Mouse (Mus musculus) liver, postnatal 0 days (tissue): ENCODE measurements around the gene Unk. TPM values are rescaled to one million over a fixed set of nuclear protein-coding genes. Genes with fewer than 3 reads are reported as not detected.

Experiments used
- ATAC-seq: fragments of 200-750 bp; cut with Nextera tagmentation; 2 replicates; pipeline ENCODE4 v1.8.0; 2017; ENCODE audit warnings: mild to moderate bottlenecking, moderate library complexity
- DNase-seq: peaks from one replicate; pipeline ENCODE4 v3.0.0-alpha.2; 2016
- H3K27ac ChIP-seq: fragments of 300-500 bp; sonication (generic); 2 replicates; pipeline ENCODE4 v1.5.1; 2014; ENCODE audit warnings: antibody characterized with exemption, moderate library complexity, mild to moderate bottlenecking, low read depth
- H3K27me3 ChIP-seq: fragments of 300-500 bp; sonication (generic); 2 replicates; pipeline ENCODE4 v1.6.1; 2014; ENCODE audit warnings: low read length, control low read depth, mixed read lengths; ENCODE audit not compliant: insufficient read depth
- H3K36me3 ChIP-seq: fragments of 300-500 bp; sonication (generic); replicated peaks from 2 replicates; pipeline ENCODE4 v1.6.1; 2014; ENCODE audit warnings: mild to moderate bottlenecking, control low read depth, low read length, moderate library complexity, mixed read lengths; ENCODE audit not compliant: insufficient read depth
- H3K4me1 ChIP-seq: fragments of 300-500 bp; sonication (generic); 2 replicates; pipeline ENCODE4 v1.6.1; 2014; ENCODE audit warnings: antibody characterized with exemption, mild to moderate bottlenecking, control low read depth; ENCODE audit not compliant: insufficient read depth
- H3K4me2 ChIP-seq: fragments of 300-500 bp; sonication (generic); 2 replicates; pipeline ENCODE4 v1.6.1; 2014; ENCODE audit warnings: low read depth, mild to moderate bottlenecking, low read length, moderate library complexity, mixed read lengths
- H3K4me3 ChIP-seq: fragments of 300-500 bp; sonication (generic); 2 replicates; pipeline ENCODE4 v1.5.1; 2014; ENCODE audit warnings: low read depth, low read length
- H3K9ac ChIP-seq: fragments of 300-500 bp; sonication (generic); replicated peaks from 2 replicates; pipeline ENCODE4 v1.6.1; 2014; ENCODE audit warnings: mild to moderate bottlenecking, moderate library complexity
- H3K9me3 ChIP-seq: fragments of 300-500 bp; sonication (generic); 2 replicates; pipeline ENCODE4 v1.6.1; 2016; ENCODE audit warnings: mild to moderate bottlenecking, control low read depth, low read length, mixed read lengths
- CTCF ChIP-seq: sonication (generic); IDR thresholded peaks from 2 replicates; pipeline ENCODE4 v1.5.1; 2016; ENCODE audit warnings: antibody characterized with exemption, low read depth
- EP300 ChIP-seq: IDR thresholded peaks from 2 replicates; pipeline ENCODE4 v1.6.1; 2016; ENCODE audit warnings: antibody characterized with exemption, low read depth, mild to moderate bottlenecking
- WGBS: fragments of 180-500 bp; shearing (Covaris S2); extraction: QIAGEN DNeasy Blood & Tissue Kit; methylation state at CpG from one replicate; pipeline ENCODE4 v1.1.7; 2014; ENCODE audit not compliant: insufficient replicate concordance; 5-methylcytosine and 5-hydroxymethylcytosine counted together
- polyA plus RNA-seq: library from polyadenylated mRNA; unstranded; fragments of >200 nt; fragmentation: Nextera tagmentation; extraction: Ambion mirVana; gene quantifications from 2 replicates; pipeline ENCODE4 v1.2.1, GENCODE M21; 2015

Unk gene
- polyA plus RNA-seq, 1 experiment from 2014 or later, result 5.1 TPM

DNA sequence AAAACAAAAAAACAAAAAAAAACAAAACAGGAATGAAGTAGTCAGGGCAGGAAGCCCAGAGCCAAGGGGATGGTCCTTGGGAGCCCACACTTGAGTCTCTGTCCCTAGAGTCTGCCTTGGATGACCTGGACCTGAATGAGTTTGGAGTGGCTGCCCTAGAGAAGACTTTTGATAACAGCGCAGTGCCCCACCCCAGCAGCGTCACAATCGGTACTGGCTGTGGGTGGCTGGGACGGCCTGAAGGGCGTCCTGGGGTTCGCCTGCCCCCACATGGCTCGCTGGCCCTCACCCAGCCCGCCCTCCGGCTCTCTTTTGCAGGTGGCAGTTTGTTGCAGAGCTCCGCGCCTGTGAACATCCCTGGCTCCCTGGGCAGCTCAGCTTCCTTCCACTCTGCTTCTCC, 25.8 kb downstream of the Unk start:
- DNase-seq (no peak), ATAC-seq (no peak)
- H3K27ac ChIP-seq, result no peak overlapping the region
- H3K4me3 ChIP-seq, result no peak overlapping the region
- no peak overlapping the region for H3K9ac ChIP-seq
- 61% methylated on average over 11 of the region's 11 CpGs for WGBS
- peaks cover 19% of the 10 kb centered on the region for H3K4me1 ChIP-seq
- peaks cover 80% of the 10 kb centered on the region for H3K36me3 ChIP-seq
- no peaks in the 10 kb centered on the region for H3K27me3 ChIP-seq
- TF ChIP-seq CTCF, result no peak
- TF ChIP-seq EP300, result no peak
- no peaks in the 10 kb centered on the region for H3K9me3 ChIP-seq
- no peak overlapping the region for H3K4me2 ChIP-seq

DNA sequence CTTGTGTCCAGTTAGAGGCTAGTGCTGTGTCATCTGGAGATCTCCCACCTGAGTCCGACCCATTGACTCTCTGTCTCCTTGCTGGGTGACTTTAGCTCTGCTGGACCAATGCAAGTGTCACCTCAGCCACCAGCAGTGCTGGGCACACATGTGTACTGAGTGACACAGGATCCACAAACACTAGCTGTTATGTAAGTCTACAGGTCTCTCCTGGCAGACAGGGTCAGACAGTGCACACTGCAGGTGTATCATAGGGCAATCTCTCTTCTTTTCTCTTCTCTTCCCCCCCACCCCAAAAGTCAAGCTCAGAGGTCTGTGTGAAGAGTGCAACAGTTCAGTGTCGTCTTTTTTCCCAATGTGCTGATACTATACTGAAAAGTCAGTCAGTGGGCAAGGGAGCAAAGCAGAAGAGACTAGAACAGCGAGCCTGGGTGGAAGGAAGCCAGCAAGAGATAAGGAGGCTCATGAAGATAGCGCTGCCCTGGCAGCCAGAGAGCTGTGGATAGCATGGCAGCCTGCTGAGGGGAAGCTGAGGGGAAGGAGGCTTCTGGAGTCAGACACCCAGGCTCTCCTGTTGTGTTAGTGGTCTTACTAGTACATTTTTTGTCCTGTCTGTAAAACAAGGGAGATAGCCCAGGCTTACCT, 27.2 kb downstream of the Unk start:
- Histone ChIP-seq H3K4me2 (no peak overlapping the region), H3K9me3 (no peaks in the 10 kb centered on the region), H3K9ac (no peak overlapping the region), H3K4me3 (no peak overlapping the region), H3K27ac (no peak overlapping the region), H3K4me1 (peaks cover 19% of the 10 kb centered on the region), H3K36me3 (peaks cover 81% of the 10 kb centered on the region), H3K27me3 (no peaks in the 10 kb centered on the region)
- DNase-seq (no peak), ATAC-seq (peak; percentile 72)
- 51% methylated on average over 4 of the region's 4 CpGs for WGBS
- TF ChIP-seq CTCF (no peak), EP300 (no peak)

DNA sequence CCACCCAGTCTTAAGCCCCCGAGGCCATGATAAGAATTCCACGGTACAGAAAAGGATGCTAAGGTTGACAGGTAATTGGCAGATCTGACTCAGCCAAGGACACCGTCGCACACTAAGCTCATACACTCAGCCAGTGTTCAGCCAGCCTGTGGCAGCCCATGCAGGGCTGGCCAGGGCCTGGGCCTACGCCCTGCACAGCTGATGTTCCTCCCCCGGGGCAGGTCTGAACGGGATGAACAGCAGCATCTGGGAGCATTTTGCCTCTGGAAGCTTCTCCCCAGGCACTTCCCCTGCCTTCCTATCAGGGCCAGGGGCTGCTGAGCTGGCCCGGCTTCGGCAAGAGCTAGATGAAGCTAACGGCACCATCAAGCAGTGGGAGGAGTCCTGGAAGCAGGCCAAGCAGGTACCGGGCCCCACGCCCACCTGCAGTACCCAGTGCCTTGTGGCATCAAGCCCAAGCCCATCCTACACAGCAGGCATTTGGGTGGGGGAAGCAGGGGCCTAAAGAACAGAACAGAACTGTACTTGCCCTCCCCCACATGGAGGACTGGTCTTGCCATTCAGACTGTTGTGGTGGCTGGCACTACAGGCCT, 28.0 kb downstream of the Unk start:
- 68% methylated on average over 12 of the region's 12 CpGs for WGBS
- Histone ChIP-seq H3K4me2 (no peak overlapping the region), H3K27ac (no peak overlapping the region), H3K27me3 (no peaks in the 10 kb centered on the region), H3K36me3 (peaks cover 77% of the 10 kb centered on the region), H3K4me3 (no peak overlapping the region), H3K9me3 (no peaks in the 10 kb centered on the region), H3K9ac (no peak overlapping the region), H3K4me1 (peaks cover 19% of the 10 kb centered on the region)
- ATAC-seq (no peak), DNase-seq (no peak)
- TF ChIP-seq CTCF (no peak), EP300 (no peak)

DNA sequence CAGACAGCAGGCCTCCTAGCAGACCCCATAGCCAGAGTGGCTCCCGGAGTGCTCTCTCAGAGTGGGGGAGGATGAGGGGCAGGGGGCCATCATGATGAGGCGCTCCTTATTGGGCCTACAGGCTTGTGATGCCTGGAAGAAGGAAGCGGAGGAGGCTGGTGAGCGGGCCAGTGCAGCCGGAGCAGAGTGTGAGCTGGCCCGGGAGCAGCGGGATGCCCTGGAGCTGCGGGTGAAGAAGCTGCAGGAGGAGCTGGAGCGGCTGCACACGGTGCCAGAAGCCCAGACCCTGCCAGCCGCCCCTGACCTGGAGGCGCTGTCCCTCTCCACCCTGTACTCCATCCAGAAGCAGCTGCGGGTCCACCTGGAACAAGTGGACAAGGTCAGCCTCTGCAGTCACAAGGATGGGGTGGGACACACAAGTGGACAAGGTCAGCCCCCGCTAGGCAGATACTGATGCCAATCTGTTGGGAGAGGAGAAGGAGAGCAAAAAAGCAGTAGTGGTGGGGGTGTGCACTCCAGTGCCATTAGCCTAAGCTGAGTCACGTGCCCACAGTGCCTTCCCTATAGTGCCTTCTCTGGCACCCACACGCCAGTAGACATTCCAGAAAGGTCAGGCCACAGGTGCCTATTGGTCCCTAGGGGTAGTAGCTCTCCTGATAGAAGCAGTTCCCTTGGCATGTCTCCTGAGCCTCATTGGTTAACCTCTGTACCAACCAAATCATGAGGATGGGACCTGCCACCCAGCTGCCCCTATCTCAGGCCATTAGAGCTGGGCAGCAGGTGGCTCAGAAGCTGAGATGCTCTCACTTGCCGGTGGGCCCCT, 29.0 kb downstream of the Unk start:
- ATAC-seq (no peak), DNase-seq (peak; percentile 14)
- H3K4me3 ChIP-seq, result no peak overlapping the region
- H3K27me3 ChIP-seq, result no peaks in the 10 kb centered on the region
- WGBS, result 94% methylated on average over 17 of the region's 17 CpGs
- H3K9ac ChIP-seq, result no peak overlapping the region
- no peak for TF ChIP-seq CTCF
- no peak for TF ChIP-seq EP300
- H3K4me2 ChIP-seq, result no peak overlapping the region
- peaks cover 68% of the 10 kb centered on the region for H3K36me3 ChIP-seq
- H3K4me1 ChIP-seq, result peaks cover 19% of the 10 kb centered on the region
- H3K27ac ChIP-seq, result no peak overlapping the region
- no peaks in the 10 kb centered on the region for H3K9me3 ChIP-seq

DNA sequence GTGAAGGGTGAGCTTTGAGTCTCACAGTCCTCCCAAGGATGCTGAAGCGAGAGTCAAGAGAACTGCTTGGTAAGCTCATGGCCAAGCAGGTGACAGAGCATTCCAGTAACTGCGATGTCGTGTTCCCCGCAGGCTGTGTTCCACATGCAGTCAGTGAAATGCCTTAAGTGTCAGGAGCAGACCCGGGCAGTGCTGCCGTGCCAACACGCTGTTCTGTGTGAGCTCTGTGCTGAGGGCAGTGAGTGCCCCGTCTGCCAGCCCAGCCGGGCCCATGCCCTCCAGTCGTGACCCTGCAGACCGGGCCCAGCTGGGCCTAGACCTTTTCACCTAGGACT, 29.5 kb downstream of the Unk start:
- Histone ChIP-seq H3K9ac (no peak overlapping the region), H3K27me3 (no peaks in the 10 kb centered on the region), H3K36me3 (peaks cover 64% of the 10 kb centered on the region), H3K27ac (no peak overlapping the region), H3K4me3 (no peak overlapping the region), H3K9me3 (no peaks in the 10 kb centered on the region), H3K4me2 (no peak overlapping the region), H3K4me1 (peaks cover 19% of the 10 kb centered on the region)
- no peak for ATAC-seq
- no peak for TF ChIP-seq CTCF
- TF ChIP-seq EP300, result no peak
- 92% methylated on average over 11 of the region's 11 CpGs for WGBS
- DNase-seq, result peak; percentile 11

DNA sequence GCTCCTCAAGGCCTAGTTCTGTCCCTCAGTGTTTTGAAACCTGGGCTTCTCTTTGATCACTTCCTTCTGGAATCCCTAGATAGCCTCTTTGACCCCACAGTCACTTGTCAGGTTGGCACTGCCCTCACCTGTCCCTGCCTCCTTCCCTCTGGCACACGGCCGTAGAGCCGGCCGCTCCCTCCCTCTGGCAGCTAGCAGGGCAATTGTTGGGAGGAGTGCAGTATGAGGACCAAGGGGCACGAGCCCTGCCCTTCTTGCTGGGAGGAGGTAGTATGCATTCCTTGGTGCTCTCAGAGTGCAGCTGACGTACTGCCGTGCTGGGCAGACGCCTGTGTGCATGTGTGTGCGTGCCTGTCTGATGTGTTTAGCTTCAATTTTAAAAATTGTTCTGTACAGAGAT, 30.5 kb downstream of the Unk start:
- 85% methylated on average over 9 of the region's 9 CpGs for WGBS
- Histone ChIP-seq H3K9me3 (no peaks in the 10 kb centered on the region), H3K4me2 (no peak overlapping the region), H3K4me3 (no peak overlapping the region), H3K9ac (no peak overlapping the region), H3K4me1 (peaks cover 19% of the 10 kb centered on the region), H3K27ac (no peak overlapping the region), H3K27me3 (no peaks in the 10 kb centered on the region), H3K36me3 (peaks cover 55% of the 10 kb centered on the region)
- DNase-seq (peak; percentile 11), ATAC-seq (no peak)
- TF ChIP-seq CTCF, result no peak
- no peak for TF ChIP-seq EP300
